Comparison of ENCODE assay signal across 8 mouse cellular contexts in the genomic region with DNA sequence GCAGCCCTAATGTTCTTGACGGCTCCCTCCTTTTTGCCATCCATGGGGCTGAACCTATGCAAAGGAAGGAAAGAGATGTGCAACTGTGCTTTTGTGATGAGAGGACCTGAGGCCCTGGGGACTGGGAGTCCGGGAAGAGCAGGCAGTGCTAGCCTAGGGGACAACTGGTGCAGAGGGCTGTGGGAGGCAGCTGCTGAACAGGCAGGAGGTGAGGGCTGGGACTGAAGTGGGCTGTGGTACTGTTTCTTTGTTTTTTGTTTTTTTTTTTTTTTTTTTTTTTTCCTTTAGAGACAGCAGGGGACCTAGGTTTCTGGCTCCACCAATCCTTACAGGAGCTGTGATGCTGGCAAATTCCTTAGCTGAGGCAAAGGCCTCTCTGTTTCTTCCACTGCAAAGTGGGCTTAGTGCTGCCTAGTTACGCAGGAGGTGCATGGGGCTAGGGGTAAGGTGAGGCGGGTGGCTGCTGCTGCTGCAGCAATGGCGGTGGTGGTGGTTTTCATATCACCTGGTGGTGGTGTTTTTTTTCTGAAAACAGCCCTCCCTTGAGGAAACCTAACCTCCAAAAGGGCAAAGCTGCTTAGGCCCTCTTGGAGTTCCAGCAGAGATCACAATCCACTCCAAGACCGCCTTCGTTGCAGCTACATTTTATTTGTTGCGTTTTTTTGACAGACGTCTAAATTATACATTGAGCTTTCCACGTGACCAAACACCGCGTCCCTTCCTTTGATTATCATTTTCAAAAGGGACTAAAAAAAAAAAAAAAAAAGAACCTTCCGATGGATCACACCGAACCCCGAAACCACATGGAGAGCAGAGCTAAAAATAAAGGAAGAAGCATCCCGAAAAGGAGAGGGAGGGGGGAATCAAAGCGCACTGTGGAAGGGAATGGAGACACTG. TPM values are rescaled to one million over a fixed set of nuclear protein-coding genes. Genes with fewer than 3 reads are reported as not detected.
A peak's percentile ranks its signal among the peaks of the same experiment; 100 is the strongest.
DNase-seq lines count a peak whose midpoint lies in the region; ATAC-seq and TF ChIP-seq lines count a peak whose summit lies in the region.

No protein-coding gene starts in this region.

- no peak for DNase-seq in kidney, adult 2 months
- no peak for DNase-seq in kidney, adult 9 months
- DNase-seq in embryonic facial prominence, embryonic 11.5 days (ENCODE audit: low spot score), result no peak
- DNase-seq in testis, postnatal 14 days (ENCODE audit: low spot score), result no peak
- DNase-seq in right cerebral cortex, postnatal 14 days, result no peak

- H3K9me3 ChIP-seq in embryonic facial prominence, embryonic 11.5 days (replicated peaks; ENCODE audit: control insufficient read depth, low read length), result no peaks in the 10 kb centered on the region
- H3K9me3 ChIP-seq in intestine, embryonic 15.5 days, result no peaks in the 10 kb centered on the region
- no peaks in the 10 kb centered on the region for H3K9me3 ChIP-seq in midbrain, embryonic 16.5 days (replicated peaks; ENCODE audit: control insufficient read depth, low read length, poor library complexity, severe bottlenecking)

- H3K4me1 ChIP-seq in kidney, adult 2 months (ENCODE audit: control insufficient read depth, insufficient read depth, low read length), result peaks cover 73% of the 10 kb centered on the region
- H3K4me1 ChIP-seq in embryonic facial prominence, embryonic 11.5 days (ENCODE audit: control insufficient read depth, insufficient read depth, low read length), result peaks cover 57% of the 10 kb centered on the region
- H3K4me1 ChIP-seq in intestine, embryonic 15.5 days (replicated peaks), result peaks cover 69% of the 10 kb centered on the region
- peaks cover 89% of the 10 kb centered on the region for H3K4me1 ChIP-seq in midbrain, embryonic 16.5 days (ENCODE audit: control insufficient read depth, insufficient read depth, low read length)

- no peaks in the 10 kb centered on the region for H3K27me3 ChIP-seq in kidney, adult 2 months (replicated peaks; ENCODE audit: control insufficient read depth, insufficient read depth, low read length)
- H3K27me3 ChIP-seq in embryonic facial prominence, embryonic 11.5 days (ENCODE audit: control insufficient read depth, insufficient read depth, low read length), result no peaks in the 10 kb centered on the region
- H3K27me3 ChIP-seq in intestine, embryonic 15.5 days (replicated peaks), result no peaks in the 10 kb centered on the region
- H3K27me3 ChIP-seq in midbrain, embryonic 16.5 days (ENCODE audit: control insufficient read depth, insufficient read depth, low read depth, low read length), result no peaks in the 10 kb centered on the region

- 38% methylated on average over 17 of the region's 17 CpGs for WGBS in kidney, adult 2 months
- 11% methylated on average over 17 of the region's 17 CpGs for WGBS in embryonic facial prominence, embryonic 11.5 days
- 50% methylated on average over 17 of the region's 17 CpGs for WGBS in intestine, embryonic 15.5 days
- WGBS in midbrain, embryonic 16.5 days, result 7% methylated on average over 17 of the region's 17 CpGs

- peak overlapping the region; percentile 57 for H3K4me2 ChIP-seq in embryonic facial prominence, embryonic 11.5 days (ENCODE audit: low read depth, low read length)
- peak overlapping the region; percentile 57 for H3K4me2 ChIP-seq in intestine, embryonic 15.5 days (replicated peaks)
- peak overlapping the region; percentile 61 for H3K4me2 ChIP-seq in midbrain, embryonic 16.5 days (ENCODE audit: low read length)

- H3K9ac ChIP-seq in embryonic facial prominence, embryonic 11.5 days (replicated peaks; ENCODE audit: low read length), result peak overlapping the region; percentile 5; the same call in 1 of the 2 replicates
- no peak overlapping the region for H3K9ac ChIP-seq in intestine, embryonic 15.5 days
- H3K9ac ChIP-seq in midbrain, embryonic 16.5 days (ENCODE audit: low read depth, low read length), result peak overlapping the region; percentile 25

- no peaks in the 10 kb centered on the region for H3K36me3 ChIP-seq in kidney, adult 2 months (ENCODE audit: control insufficient read depth, insufficient read depth, low read length)
- no peaks in the 10 kb centered on the region for H3K36me3 ChIP-seq in embryonic facial prominence, embryonic 11.5 days (replicated peaks; ENCODE audit: control insufficient read depth, insufficient read depth, low read depth, low read length)
- H3K36me3 ChIP-seq in intestine, embryonic 15.5 days, result no peaks in the 10 kb centered on the region
- no peaks in the 10 kb centered on the region for H3K36me3 ChIP-seq in midbrain, embryonic 16.5 days (ENCODE audit: control insufficient read depth, insufficient read depth, low read length)

- TF ChIP-seq POLR2A in kidney, adult 2 months (IDR thresholded peaks at IDR 0.05; ENCODE audit: low read depth, low read length), result no peak

- TF ChIP-seq CTCF in kidney, adult 2 months (conservative IDR thresholded peaks at IDR 0.05; ENCODE audit: insufficient read depth, insufficient read length, low read depth, low read length), result no peak

- H3K27ac ChIP-seq in kidney, adult 2 months (ENCODE audit: insufficient read depth, low read depth, low read length), result peak overlapping the region; percentile 66
- H3K27ac ChIP-seq in embryonic facial prominence, embryonic 11.5 days (replicated peaks; ENCODE audit: low read depth, low read length), result no peak overlapping the region
- no peak overlapping the region for H3K27ac ChIP-seq in intestine, embryonic 15.5 days
- H3K27ac ChIP-seq in midbrain, embryonic 16.5 days (ENCODE audit: low read length), result peak overlapping the region; percentile 93

- ATAC-seq in embryonic facial prominence, embryonic 11.5 days (replicated peaks; ENCODE audit: insufficient number of reproducible peaks, low FRiP score, low TSS enrichment, low read depth), result no peak
- no peak for ATAC-seq in intestine, embryonic 15.5 days
- no peak for ATAC-seq in midbrain, embryonic 16.5 days
- ATAC-seq in cerebellum, adult (ENCODE audit: insufficient number of reproducible peaks, low FRiP score, low TSS enrichment), result no peak

- H3K4me3 ChIP-seq in kidney, adult 2 months (ENCODE audit: insufficient read depth, low read depth, low read length), result peak overlapping the region; percentile 11; the same call in 1 of the 2 replicates
- no peak overlapping the region for H3K4me3 ChIP-seq in embryonic facial prominence, embryonic 11.5 days (ENCODE audit: low read depth, low read length)
- H3K4me3 ChIP-seq in intestine, embryonic 15.5 days (replicated peaks), result peak overlapping the region; percentile 9; the same call in 1 of the 2 replicates
- peak overlapping the region; percentile 24 for H3K4me3 ChIP-seq in midbrain, embryonic 16.5 days (ENCODE audit: low read depth, low read length)

RNA-seq across cellular contexts. Expression of a gene that starts 26.4 kb away (rescaled TPM):
- 41.3 and 43.6 TPM in 2 replicates for polyA plus RNA-seq in kidney, adult 2 months (2012; rRNA removed)
- polyA plus RNA-seq in embryonic facial prominence, embryonic 11.5 days (2014; fragmentation: Nextera tagmentation; extraction: Ambion mirVana), result 17.8 and 18.6 TPM in 2 replicates
- 16.4 and 17.3 TPM in 2 replicates for polyA plus RNA-seq in intestine, embryonic 15.5 days (2015; fragmentation: Nextera tagmentation; extraction: Ambion mirVana)
- polyA plus RNA-seq in midbrain, embryonic 16.5 days (2015; fragmentation: Nextera tagmentation; extraction: Ambion mirVana), result 25.9 and 26.8 TPM in 2 replicates

RNA-seq across cellular contexts. Expression of a gene that starts 45.1 kb away (rescaled TPM):
- 52.5 and 62.8 TPM in 2 replicates for polyA plus RNA-seq in kidney, adult 2 months (2012; rRNA removed)
- 122 and 130 TPM in 2 replicates for polyA plus RNA-seq in embryonic facial prominence, embryonic 11.5 days (2014; fragmentation: Nextera tagmentation; extraction: Ambion mirVana)
- 69.9 and 72.4 TPM in 2 replicates for polyA plus RNA-seq in intestine, embryonic 15.5 days (2015; fragmentation: Nextera tagmentation; extraction: Ambion mirVana)
- 213 and 226 TPM in 2 replicates for polyA plus RNA-seq in midbrain, embryonic 16.5 days (2015; fragmentation: Nextera tagmentation; extraction: Ambion mirVana)

RNA-seq across cellular contexts. Expression of a gene that starts 45.3 kb away (rescaled TPM):
- polyA plus RNA-seq in kidney, adult 2 months (2012; rRNA removed), result 18.9 and 23.0 TPM in 2 replicates
- polyA plus RNA-seq in embryonic facial prominence, embryonic 11.5 days (2014; fragmentation: Nextera tagmentation; extraction: Ambion mirVana), result 13.6 and 14.7 TPM in 2 replicates
- polyA plus RNA-seq in intestine, embryonic 15.5 days (2015; fragmentation: Nextera tagmentation; extraction: Ambion mirVana), result 18.2 and 20.5 TPM in 2 replicates
- polyA plus RNA-seq in midbrain, embryonic 16.5 days (2015; fragmentation: Nextera tagmentation; extraction: Ambion mirVana), result 9.7 and 12.8 TPM in 2 replicates

Comparison
In these comparisons a context has a peak if more than half of its experiments do, and no peak if none do; other contexts are left out.
1. H3K27ac ChIP-seq: peak in kidney, adult 2 months (single experiment) and midbrain, embryonic 16.5 days (single experiment); none in embryonic facial prominence, embryonic 11.5 days (single experiment) and intestine, embryonic 15.5 days (single experiment).
2. Peak in every context shown above with its lines, with median percentiles within 50 percentile points of each other: H3K4me2 ChIP-seq.